Mouse (Mus musculus) heart, embryonic 16.5 days (tissue): ENCODE data around the gene Cp. TPM values are rescaled to one million over a fixed set of nuclear protein-coding genes. Genes with fewer than 3 reads are reported as not detected.
"Not testable (repeated sequence)": the region's sequence is repeated elsewhere in the genome, so short reads cannot be mapped to it uniquely, and the experiment has no call there.

Experiments
- ATAC-seq: fragments of 200-750 bp; cut with Nextera tagmentation; replicated peaks from 2 replicates; pipeline ENCODE4 v1.8.0; 2017; ENCODE audit warnings: moderate number of reproducible peaks; ENCODE audit not compliant: insufficient read depth, low FRiP score; ENCODE audit errors: extremely low read depth
- H3K27ac ChIP-seq: fragments of 300-500 bp; sonication (generic); 2 replicates; pipeline ENCODE4 v1.5.1; 2014; ENCODE audit warnings: mild to moderate bottlenecking, low read length, control low read depth, moderate library complexity
- H3K27me3 ChIP-seq: fragments of 300-500 bp; sonication (generic); 2 replicates; pipeline ENCODE4 v1.6.1; 2014; ENCODE audit warnings: low read length, mixed read lengths; ENCODE audit not compliant: control insufficient read depth, insufficient read depth
- H3K36me3 ChIP-seq: fragments of 300-500 bp; sonication (generic); 2 replicates; pipeline ENCODE4 v1.6.1; 2014; ENCODE audit not compliant: control insufficient read depth, insufficient read depth
- H3K4me1 ChIP-seq: fragments of 300-500 bp; sonication (generic); 2 replicates; pipeline ENCODE4 v1.6.1; 2014; ENCODE audit warnings: low read length, mixed read lengths; ENCODE audit not compliant: control insufficient read depth, insufficient read depth
- H3K4me2 ChIP-seq: fragments of 300-500 bp; sonication (generic); 2 replicates; pipeline ENCODE4 v1.6.1; 2014; ENCODE audit warnings: low read depth, mild to moderate bottlenecking, control low read depth, low read length
- H3K4me3 ChIP-seq: fragments of 300-500 bp; sonication (generic); 2 replicates; pipeline ENCODE4 v1.5.1; 2014; ENCODE audit warnings: mild to moderate bottlenecking, control low read depth, low read length
- H3K9ac ChIP-seq: fragments of 300-500 bp; sonication (generic); 2 replicates; pipeline ENCODE4 v1.6.1; 2014; ENCODE audit warnings: low read length, control low read depth
- H3K9me3 ChIP-seq: fragments of 300-500 bp; sonication (generic); replicated peaks from 2 replicates; pipeline ENCODE4 v1.6.1; 2016; ENCODE audit warnings: low read length; ENCODE audit not compliant: control insufficient read depth
- WGBS: fragments of 180-500 bp; shearing (Covaris S2); extraction: QIAGEN DNeasy Blood & Tissue Kit; methylation state at CpG from one replicate; pipeline ENCODE4 v1.1.7; 2014; 5-methylcytosine and 5-hydroxymethylcytosine counted together
- polyA plus RNA-seq: library from polyadenylated mRNA; unstranded; fragments of >200 nt; fragmentation: Nextera tagmentation; extraction: Ambion mirVana; gene quantifications from 2 replicates; pipeline ENCODE4 v1.2.1, GENCODE M21; 2015

The Cp gene
- polyA plus RNA-seq, 1 experiment from 2014 or later = 1.9 TPM

GRCm38 (mm10) chr3:19992388-19992787 lies 35.5 kb downstream of the Cp start:
- Histone ChIP-seq H3K27me3 (no peaks in the 10 kb centered on the region), H3K36me3 (peaks cover 8% of the 10 kb centered on the region), H3K9me3 (no peaks in the 10 kb centered on the region), H3K4me3 (no peak overlapping the region), H3K4me2 (no peak overlapping the region), H3K9ac (no peak overlapping the region), H3K4me1 (no peaks in the 10 kb centered on the region), H3K27ac (no peak overlapping the region)
- ATAC-seq = no peak
- WGBS = 73% methylated on average over 4 of the region's 4 CpGs

GRCm38 (mm10) chr3:19999551-19999950 lies 42.7 kb downstream of the Cp start:
- Histone ChIP-seq H3K4me2 (no peak overlapping the region), H3K27ac (no peak overlapping the region), H3K36me3 (peaks cover 26% of the 10 kb centered on the region), H3K9ac (no peak overlapping the region), H3K4me1 (no peaks in the 10 kb centered on the region), H3K27me3 (no peaks in the 10 kb centered on the region), H3K9me3 (no peaks in the 10 kb centered on the region), H3K4me3 (no peak overlapping the region)
- 76% methylated on average over 2 of the region's 2 CpGs for WGBS
- no peak for ATAC-seq

- Histone ChIP-seq H3K27me3 (no peaks in the 10 kb centered on the region), H3K4me1 (no peaks in the 10 kb centered on the region), H3K9me3 (no peaks in the 10 kb centered on the region), H3K36me3 (peaks cover 26% of the 10 kb centered on the region), H3K9ac (no peak overlapping the region), H3K4me2 (no peak overlapping the region), H3K4me3 (no peak overlapping the region), H3K27ac (no peak overlapping the region)
- 73% methylated on average over 4 of the region's 4 CpGs for WGBS
- no peak for ATAC-seq
These were observed 44.0 kb downstream of the Cp start for GRCm38 (mm10) chr3:20000806-20001205.

GRCm38 (mm10) chr3:20002786-20003185 lies 45.9 kb downstream of the Cp start:
- no peak overlapping the region for H3K4me3 ChIP-seq
- H3K36me3 ChIP-seq = peaks cover 17% of the 10 kb centered on the region
- ATAC-seq = no peak

GRCm38 (mm10) chr3:20004422-20004821 lies 47.6 kb downstream of the Cp start:
- H3K27ac ChIP-seq = no peak overlapping the region
- H3K4me1 ChIP-seq = no peaks in the 10 kb centered on the region
- H3K36me3 ChIP-seq = peaks cover 21% of the 10 kb centered on the region
- WGBS = 84% methylated on average over 8 of the region's 8 CpGs
- H3K4me3 ChIP-seq = no peak overlapping the region
- no peak for ATAC-seq
- no peak overlapping the region for H3K9ac ChIP-seq
- no peaks in the 10 kb centered on the region for H3K9me3 ChIP-seq
- no peaks in the 10 kb centered on the region for H3K27me3 ChIP-seq
- no peak overlapping the region for H3K4me2 ChIP-seq

More at GRCm38 (mm10) chr3:20002786-20003185, 45.9 kb downstream of the Cp start:
- Histone ChIP-seq H3K27ac (no peak overlapping the region), H3K4me2 (no peak overlapping the region), H3K27me3 (no peaks in the 10 kb centered on the region), H3K4me1 (no peaks in the 10 kb centered on the region), H3K9me3 (no peaks in the 10 kb centered on the region), H3K9ac (no peak overlapping the region)
- 80% methylated on average over 5 of the region's 5 CpGs for WGBS

- Histone ChIP-seq H3K9me3 (no peaks in the 10 kb centered on the region), H3K27me3 (no peaks in the 10 kb centered on the region), H3K4me2 (no peak overlapping the region), H3K4me1 (no peaks in the 10 kb centered on the region), H3K27ac (no peak overlapping the region), H3K9ac (no peak overlapping the region), H3K36me3 (peaks cover 23% of the 10 kb centered on the region), H3K4me3 (no peak overlapping the region)
- no peak for ATAC-seq
- WGBS = 73% methylated on average over 1 of the region's 1 CpGs
These were observed 48.8 kb downstream of the Cp start for GRCm38 (mm10) chr3:20005611-20006010.

- no peak overlapping the region for H3K27ac ChIP-seq
These were observed 50.4 kb downstream of the Cp start for GRCm38 (mm10) chr3:20007275-20007674.

GRCm38 (mm10) chr3:20007759-20008158 lies 50.9 kb downstream of the Cp start:
- no peaks in the 10 kb centered on the region for H3K9me3 ChIP-seq
- no peaks in the 10 kb centered on the region for H3K27me3 ChIP-seq
- H3K9ac ChIP-seq = no peak overlapping the region
- no peak overlapping the region for H3K27ac ChIP-seq
- ATAC-seq = no peak
- WGBS = 62% methylated on average over 5 of the region's 5 CpGs
- H3K36me3 ChIP-seq = peaks cover 21% of the 10 kb centered on the region
- no peak overlapping the region for H3K4me3 ChIP-seq
- no peaks in the 10 kb centered on the region for H3K4me1 ChIP-seq
- H3K4me2 ChIP-seq = no peak overlapping the region

More at GRCm38 (mm10) chr3:20007275-20007674, 50.4 kb downstream of the Cp start:
- no peak overlapping the region for H3K9ac ChIP-seq
- no peaks in the 10 kb centered on the region for H3K9me3 ChIP-seq
- no peaks in the 10 kb centered on the region for H3K4me1 ChIP-seq
- no peak for ATAC-seq
- no peak overlapping the region for H3K4me2 ChIP-seq
- WGBS = 85% methylated on average over 4 of the region's 4 CpGs
- H3K27me3 ChIP-seq = no peaks in the 10 kb centered on the region
- H3K36me3 ChIP-seq = peaks cover 21% of the 10 kb centered on the region
- H3K4me3 ChIP-seq = no peak overlapping the region

- H3K27me3 ChIP-seq = no peaks in the 10 kb centered on the region
- H3K36me3 ChIP-seq = peaks cover 19% of the 10 kb centered on the region
- no peak overlapping the region for H3K4me2 ChIP-seq
- 86% methylated on average over 9 of the region's 9 CpGs for WGBS
- ATAC-seq = no peak
- no peak overlapping the region for H3K4me3 ChIP-seq
- no peaks in the 10 kb centered on the region for H3K9me3 ChIP-seq
- H3K4me1 ChIP-seq = no peaks in the 10 kb centered on the region
- H3K27ac ChIP-seq = no peak overlapping the region
- no peak overlapping the region for H3K9ac ChIP-seq
These were observed 53.6 kb downstream of the Cp start for GRCm38 (mm10) chr3:20010464-20010863.

GRCm38 (mm10) chr3:20010905-20011304 lies 54.1 kb downstream of the Cp start:
- H3K9ac ChIP-seq, H3K27me3 ChIP-seq, H3K4me2 ChIP-seq, H3K9me3 ChIP-seq, H3K4me3 ChIP-seq, H3K27ac ChIP-seq, ATAC-seq, H3K4me1 ChIP-seq: not testable (repeated sequence)
- H3K36me3 ChIP-seq = peaks cover 23% of the 10 kb centered on the region
- 81% methylated on average over 7 of the region's 7 CpGs for WGBS
